Mouse (Mus musculus) liver, embryonic 14.5 days (tissue): ENCODE data around the gene Inca1.

Experiments
- CTCF ChIP-seq: IDR thresholded peaks from 2 replicates; pipeline ENCODE4 v1.5.1; 2016; ENCODE audit warnings: antibody characterized with exemption, low read depth, control low read depth
- EP300 ChIP-seq: IDR thresholded peaks from 2 replicates; pipeline ENCODE4 v1.6.1; 2016; ENCODE audit warnings: antibody characterized with exemption, low read depth

DNA sequence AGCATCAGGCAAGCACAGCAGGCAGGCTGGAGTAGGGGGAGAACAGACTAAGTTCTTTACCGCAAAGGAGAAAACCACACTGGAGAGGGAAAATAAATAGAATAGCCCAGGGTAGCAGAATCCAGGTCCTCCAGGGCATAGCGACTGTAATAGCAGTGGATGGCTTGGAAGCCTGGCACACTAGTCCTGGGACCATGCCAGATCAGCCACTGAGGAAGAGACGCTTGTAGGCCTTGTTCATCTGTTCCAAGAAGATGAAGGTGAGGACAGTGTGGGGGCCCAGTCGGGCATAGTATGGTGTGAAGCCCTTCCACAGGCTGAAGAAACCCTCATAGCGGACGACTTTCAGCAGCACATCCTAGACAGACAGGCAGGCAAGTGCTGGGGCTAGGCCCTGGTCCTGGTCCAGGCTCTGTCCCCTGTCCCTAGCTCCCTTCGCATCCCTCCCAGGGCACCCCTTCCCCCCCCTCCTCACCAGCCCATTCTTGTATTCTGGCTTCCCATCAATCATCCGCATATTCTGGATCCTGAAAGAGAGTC, 55.3 kb downstream of the Inca1 start:
- no peak for TF ChIP-seq CTCF
- TF ChIP-seq EP300, result no peak
